Mouse (Mus musculus) kidney, embryonic 16.5 days (tissue): ENCODE measurements around the gene Kirrel3. TPM values are rescaled to one million over a fixed set of nuclear protein-coding genes. Genes with fewer than 3 reads are reported as not detected.

Source experiments
- ATAC-seq: fragments of 200-750 bp; cut with Nextera tagmentation; 2 replicates; pipeline ENCODE4 v1.8.0; 2017; ENCODE audit warnings: moderate TSS enrichment; ENCODE audit not compliant: low FRiP score, low TSS enrichment
- H3K27ac ChIP-seq: fragments of 300-500 bp; sonication (generic); 2 replicates; pipeline ENCODE4 v1.5.1; 2014; ENCODE audit warnings: low read length
- H3K27me3 ChIP-seq: fragments of 300-500 bp; sonication (generic); 2 replicates; pipeline ENCODE4 v1.6.1; 2014; ENCODE audit warnings: low read length, control low read depth, mixed read lengths; ENCODE audit not compliant: insufficient read depth
- H3K36me3 ChIP-seq: fragments of 300-500 bp; sonication (generic); 2 replicates; pipeline ENCODE4 v1.6.1; 2014; ENCODE audit warnings: low read length, control low read depth, mixed read lengths; ENCODE audit not compliant: insufficient read depth
- H3K4me1 ChIP-seq: fragments of 300-500 bp; sonication (generic); 2 replicates; pipeline ENCODE4 v1.6.1; 2014; ENCODE audit warnings: low read length, control low read depth, mixed read lengths; ENCODE audit not compliant: insufficient read depth
- H3K4me2 ChIP-seq: fragments of 300-500 bp; sonication (generic); replicated peaks from 2 replicates; pipeline ENCODE4 v1.6.1; 2014; ENCODE audit warnings: low read depth, low read length
- H3K4me3 ChIP-seq: fragments of 300-500 bp; sonication (generic); 2 replicates; pipeline ENCODE4 v1.5.1; 2014; ENCODE audit warnings: mild to moderate bottlenecking, low read length
- H3K9ac ChIP-seq: fragments of 300-500 bp; sonication (generic); replicated peaks from 2 replicates; pipeline ENCODE4 v1.6.1; 2014; ENCODE audit warnings: low read length
- H3K9me3 ChIP-seq: fragments of 300-500 bp; sonication (generic); 2 replicates; pipeline ENCODE4 v1.6.1; 2016; ENCODE audit warnings: low read length, control low read depth
- WGBS: fragments of 180-500 bp; shearing (Covaris S2); extraction: QIAGEN DNeasy Blood & Tissue Kit; methylation state at CpG from one replicate; pipeline ENCODE4 v1.1.7; 2014; 5-methylcytosine and 5-hydroxymethylcytosine counted together
- polyA plus RNA-seq: library from polyadenylated mRNA; unstranded; fragments of >200 nt; fragmentation: Nextera tagmentation; extraction: Ambion mirVana; gene quantifications from 2 replicates; pipeline ENCODE4 v1.2.1, GENCODE M21; 2015

Gene Kirrel3
- polyA plus RNA-seq, 1 experiment from 2014 or later, result 2.6 TPM

GRCm38 (mm10) chr9:34997880-34998865, 512.5 kb downstream of the Kirrel3 start:
- peaks cover 29% of the 10 kb centered on the region for H3K4me1 ChIP-seq
- H3K4me2 ChIP-seq, result no peak overlapping the region
- H3K9ac ChIP-seq, result no peak overlapping the region
- no peaks in the 10 kb centered on the region for H3K9me3 ChIP-seq
- H3K27ac ChIP-seq, result no peak overlapping the region
- no peak for ATAC-seq
- no peaks in the 10 kb centered on the region for H3K27me3 ChIP-seq
- WGBS, result 31% methylated on average over 9 of the region's 9 CpGs
- no peak overlapping the region for H3K4me3 ChIP-seq
- no peaks in the 10 kb centered on the region for H3K36me3 ChIP-seq

- no peak overlapping the region for H3K27ac ChIP-seq
- H3K4me1 ChIP-seq, result no peaks in the 10 kb centered on the region
- 39% methylated on average over 4 of the region's 4 CpGs for WGBS
- no peak for ATAC-seq
- H3K4me3 ChIP-seq, result no peak overlapping the region
- H3K4me2 ChIP-seq, result no peak overlapping the region
- no peaks in the 10 kb centered on the region for H3K36me3 ChIP-seq
- H3K27me3 ChIP-seq, result no peaks in the 10 kb centered on the region
- H3K9me3 ChIP-seq, result no peaks in the 10 kb centered on the region
- no peak overlapping the region for H3K9ac ChIP-seq
Measured at GRCm38 (mm10) chr9:35004113-35004512, 518.4 kb downstream of the Kirrel3 start.

- H3K4me1 ChIP-seq, result no peaks in the 10 kb centered on the region
- no peak overlapping the region for H3K27ac ChIP-seq
- no peak overlapping the region for H3K4me3 ChIP-seq
- H3K4me2 ChIP-seq, result no peak overlapping the region
- no peak for ATAC-seq
- H3K9me3 ChIP-seq, result no peaks in the 10 kb centered on the region
- H3K36me3 ChIP-seq, result no peaks in the 10 kb centered on the region
- no peak overlapping the region for H3K9ac ChIP-seq
- H3K27me3 ChIP-seq, result no peaks in the 10 kb centered on the region
- 77% methylated on average over 14 of the region's 14 CpGs for WGBS
Measured at GRCm38 (mm10) chr9:35007697-35008341, 522.1 kb downstream of the Kirrel3 start.

GRCm38 (mm10) chr9:35016762-35017161, 531.1 kb downstream of the Kirrel3 start:
- Histone ChIP-seq H3K9me3 (no peaks in the 10 kb centered on the region), H3K4me2 (no peak overlapping the region), H3K27me3 (peaks cover 7% of the 10 kb centered on the region; the same call in 1 of the 2 replicates), H3K4me1 (0 out of 2 replicates have a peak, but pooled peaks cover 6% of the 10 kb centered on the region), H3K27ac (no peak overlapping the region), H3K36me3 (no peaks in the 10 kb centered on the region), H3K9ac (no peak overlapping the region), H3K4me3 (no peak overlapping the region)
- WGBS, result 56% methylated on average over 4 of the region's 4 CpGs
- ATAC-seq, result peak; percentile 9; the same call in 1 of the 2 replicates

- H3K27ac ChIP-seq, result no peak overlapping the region
- no peaks in the 10 kb centered on the region for H3K36me3 ChIP-seq
- H3K9ac ChIP-seq, result no peak overlapping the region
- H3K27me3 ChIP-seq, result peaks cover 7% of the 10 kb centered on the region; the same call in 1 of the 2 replicates
- H3K4me3 ChIP-seq, result no peak overlapping the region
- no peak for ATAC-seq
- H3K9me3 ChIP-seq, result no peaks in the 10 kb centered on the region
- peak overlapping the region; percentile 34 for H3K4me2 ChIP-seq
- 0 out of 2 replicates have a peak, but pooled peaks cover 6% of the 10 kb centered on the region for H3K4me1 ChIP-seq
- WGBS, result 18% methylated on average over 13 of the region's 13 CpGs
Measured at GRCm38 (mm10) chr9:35017563-35017962, 531.9 kb downstream of the Kirrel3 start.

GRCm38 (mm10) chr9:35018056-35018455, 532.4 kb downstream of the Kirrel3 start:
- Histone ChIP-seq H3K4me1 (0 out of 2 replicates have a peak, but pooled peaks cover 6% of the 10 kb centered on the region), H3K4me2 (no peak overlapping the region), H3K9me3 (no peaks in the 10 kb centered on the region), H3K27ac (no peak overlapping the region), H3K9ac (no peak overlapping the region), H3K4me3 (no peak overlapping the region), H3K36me3 (no peaks in the 10 kb centered on the region), H3K27me3 (peaks cover 7% of the 10 kb centered on the region; the same call in 1 of the 2 replicates)
- 23% methylated on average over 5 of the region's 5 CpGs for WGBS
- ATAC-seq, result no peak

GRCm38 (mm10) chr9:35019372-35019771, 533.7 kb downstream of the Kirrel3 start:
- WGBS, result 7% methylated on average over 3 of the region's 3 CpGs
- Histone ChIP-seq H3K4me3 (no peak overlapping the region), H3K4me1 (0 out of 2 replicates have a peak, but pooled peaks cover 6% of the 10 kb centered on the region), H3K4me2 (no peak overlapping the region), H3K27ac (no peak overlapping the region), H3K9me3 (no peaks in the 10 kb centered on the region), H3K27me3 (peaks cover 7% of the 10 kb centered on the region; the same call in 1 of the 2 replicates), H3K9ac (no peak overlapping the region), H3K36me3 (no peaks in the 10 kb centered on the region)
- peak; percentile 56; the same call in 1 of the 2 replicates for ATAC-seq

GRCm38 (mm10) chr9:35020015-35020653, 534.4 kb downstream of the Kirrel3 start:
- no peak for ATAC-seq

GRCm38 (mm10) chr9:35021744-35022143, 536.0 kb downstream of the Kirrel3 start:
- Histone ChIP-seq H3K4me3 (no peak overlapping the region), H3K4me2 (no peak overlapping the region), H3K9me3 (no peaks in the 10 kb centered on the region), H3K36me3 (no peaks in the 10 kb centered on the region), H3K4me1 (peaks cover 23% of the 10 kb centered on the region), H3K27me3 (peaks cover 7% of the 10 kb centered on the region; the same call in 1 of the 2 replicates), H3K27ac (no peak overlapping the region), H3K9ac (no peak overlapping the region)
- no peak for ATAC-seq
- WGBS, result 84% methylated on average over 1 of the region's 1 CpGs

More at GRCm38 (mm10) chr9:35020015-35020653, 534.4 kb downstream of the Kirrel3 start:
- no peak overlapping the region for H3K4me3 ChIP-seq
- H3K27me3 ChIP-seq, result peaks cover 7% of the 10 kb centered on the region; the same call in 1 of the 2 replicates
- WGBS, result 51% methylated on average over 11 of the region's 11 CpGs
- no peak overlapping the region for H3K4me2 ChIP-seq
- H3K9me3 ChIP-seq, result no peaks in the 10 kb centered on the region
- H3K36me3 ChIP-seq, result no peaks in the 10 kb centered on the region
- peaks cover 14% of the 10 kb centered on the region for H3K4me1 ChIP-seq
- no peak overlapping the region for H3K27ac ChIP-seq
- no peak overlapping the region for H3K9ac ChIP-seq
